25 mouse cellular contexts compared by ENCODE assay signal in genomic region chr2:23565081-23565801, GRCm38 (mm10). TPM values are rescaled to one million over a fixed set of nuclear protein-coding genes. Genes with fewer than 3 reads are reported as not detected.
DNase-seq lines count a peak whose midpoint lies in the region; ATAC-seq and TF ChIP-seq lines count a peak whose summit lies in the region.
"Had no signal": no experiment of that assay in that cellular context is flagged by ENCODE, and none has a peak within 500 bp of the region (broad histone marks: within the 10 kb centered on the region; RNA-seq: fewer than 3 reads in every experiment).

No protein-coding gene starts in this region.

- WGBS in liver, embryonic 11.5 days, result 69% methylated on average over 2 of the region's 2 CpGs
- WGBS in liver, embryonic 16.5 days (ENCODE audit: insufficient replicate concordance), result 34% methylated on average over 2 of the region's 2 CpGs
- WGBS in neural tube, embryonic 15.5 days, result 92% methylated on average over 2 of the region's 2 CpGs
- 89% methylated on average over 2 of the region's 2 CpGs for WGBS in midbrain, embryonic 10.5 days

- peak overlapping the region; percentile 49 for H3K4me2 ChIP-seq in liver, embryonic 11.5 days
- peak overlapping the region; percentile 37 for H3K4me2 ChIP-seq in liver, embryonic 16.5 days (ENCODE audit: low read depth, low read length)
- H3K4me2 ChIP-seq in neural tube, embryonic 15.5 days, result no peak overlapping the region
- H3K4me2 ChIP-seq: heart, embryonic 12.5 days; hindbrain, embryonic 13.5 days; limb, embryonic 12.5 days; midbrain, embryonic 12.5 days; neural tube, embryonic 13.5 days had no signal

- H3K4me1 ChIP-seq in G1E (ENCODE audit: insufficient read depth, low read depth, low read length), result peaks cover 39% of the 10 kb centered on the region
- peaks cover 14% of the 10 kb centered on the region for H3K4me1 ChIP-seq in liver, embryonic 11.5 days (replicated peaks; ENCODE audit: control insufficient read depth, insufficient read depth, low read length)
- H3K4me1 ChIP-seq in liver, embryonic 16.5 days (ENCODE audit: control insufficient read depth, low read depth, low read length), result peaks cover 30% of the 10 kb centered on the region
- peaks cover 7% of the 10 kb centered on the region for H3K4me1 ChIP-seq in neural tube, embryonic 15.5 days
- H3K4me1 ChIP-seq in midbrain, embryonic 10.5 days, result no peaks in the 10 kb centered on the region
- H3K4me1 ChIP-seq: heart, embryonic 12.5 days; midbrain, embryonic 12.5 days had no signal

- no peak overlapping the region for H3K4me3 ChIP-seq in G1E (ENCODE audit: low read depth, low read length)
- no peak overlapping the region for H3K4me3 ChIP-seq in liver, embryonic 11.5 days (ENCODE audit: low read depth, low read length)
- no peak overlapping the region for H3K4me3 ChIP-seq in liver, embryonic 16.5 days (ENCODE audit: low read depth, low read length)
- no peak overlapping the region for H3K4me3 ChIP-seq in neural tube, embryonic 15.5 days (replicated peaks)
- H3K4me3 ChIP-seq in midbrain, embryonic 10.5 days, result no peak overlapping the region
- H3K4me3 ChIP-seq in layer of hippocampus, adult 2 months, result no peak overlapping the region
- H3K4me3 ChIP-seq: heart, adult 2 months; heart, embryonic 12.5 days; hindbrain, embryonic 13.5 days; left cerebral cortex, adult 2 months; limb, embryonic 12.5 days; midbrain, embryonic 12.5 days; neural tube, embryonic 13.5 days had no signal

- H3K27me3 ChIP-seq in G1E (ENCODE audit: insufficient read depth, low read length), result no peaks in the 10 kb centered on the region
- H3K27me3 ChIP-seq in liver, embryonic 11.5 days (replicated peaks; ENCODE audit: control insufficient read depth, insufficient read depth, low read length), result no peaks in the 10 kb centered on the region
- no peaks in the 10 kb centered on the region for H3K27me3 ChIP-seq in liver, embryonic 16.5 days (ENCODE audit: control insufficient read depth, insufficient read depth, low read depth, low read length)
- no peaks in the 10 kb centered on the region for H3K27me3 ChIP-seq in neural tube, embryonic 15.5 days (replicated peaks)
- H3K27me3 ChIP-seq in midbrain, embryonic 10.5 days (ENCODE audit: low read depth, poor library complexity, severe bottlenecking), result no peaks in the 10 kb centered on the region
- H3K27me3 ChIP-seq: heart, embryonic 12.5 days; hindbrain, embryonic 13.5 days; limb, embryonic 12.5 days; midbrain, embryonic 12.5 days; neural tube, embryonic 13.5 days had no signal

- TF ChIP-seq CTCF in G1E (IDR thresholded peaks at IDR 0.05; ENCODE audit: low read depth, low read length), result no peak
- TF ChIP-seq CTCF in layer of hippocampus, adult 2 months (conservative IDR thresholded peaks at IDR 0.05), result no peak

- H3K9ac ChIP-seq in liver, embryonic 11.5 days (ENCODE audit: low read depth, low read length), result no peak overlapping the region
- no peak overlapping the region for H3K9ac ChIP-seq in liver, embryonic 16.5 days (ENCODE audit: low read depth, low read length)
- H3K9ac ChIP-seq in neural tube, embryonic 15.5 days (replicated peaks), result no peak overlapping the region
- H3K9ac ChIP-seq: heart, embryonic 12.5 days; hindbrain, embryonic 13.5 days; limb, embryonic 12.5 days; midbrain, embryonic 12.5 days; neural tube, embryonic 13.5 days had no signal

- peaks cover 22% of the 10 kb centered on the region for H3K36me3 ChIP-seq in G1E (replicated peaks)
- no peaks in the 10 kb centered on the region for H3K36me3 ChIP-seq in liver, embryonic 11.5 days (ENCODE audit: control insufficient read depth, insufficient read depth, low read length)
- no peaks in the 10 kb centered on the region for H3K36me3 ChIP-seq in liver, embryonic 16.5 days (ENCODE audit: control insufficient read depth, insufficient read depth)
- no peaks in the 10 kb centered on the region for H3K36me3 ChIP-seq in neural tube, embryonic 15.5 days
- H3K36me3 ChIP-seq in midbrain, embryonic 10.5 days, result peaks cover 3% of the 10 kb centered on the region; the same call in 1 of the 2 replicates
- H3K36me3 ChIP-seq: hindbrain, embryonic 13.5 days; limb, embryonic 12.5 days; midbrain, embryonic 12.5 days; neural tube, embryonic 13.5 days had no signal

- H3K27ac ChIP-seq in liver, embryonic 11.5 days (ENCODE audit: low read depth, low read length), result peak overlapping the region; percentile 40; the same call in 1 of the 2 replicates
- H3K27ac ChIP-seq in liver, embryonic 16.5 days (ENCODE audit: low read length), result peak overlapping the region; percentile 84
- no peak overlapping the region for H3K27ac ChIP-seq in neural tube, embryonic 15.5 days (replicated peaks)
- H3K27ac ChIP-seq in midbrain, embryonic 10.5 days (replicated peaks), result no peak overlapping the region
- no peak overlapping the region for H3K27ac ChIP-seq in layer of hippocampus, adult 2 months
- H3K27ac ChIP-seq: heart, adult 2 months; hindbrain, embryonic 13.5 days; left cerebral cortex, adult 2 months; limb, embryonic 12.5 days; midbrain, embryonic 12.5 days; neural tube, embryonic 13.5 days had no signal

- ATAC-seq in G1E (ENCODE audit: extremely low read depth, insufficient number of reproducible peaks, low FRiP score, poor library complexity, severe bottlenecking), result 0 out of 2 replicates have a peak, but pooled peaks have one; percentile 29
- ATAC-seq in common myeloid progenitor, adult 5-6 weeks (replicated peaks; ENCODE audit: low read depth, poor library complexity, severe bottlenecking), result peak; percentile 40; the same call in 1 of the 2 replicates
- ATAC-seq in liver, embryonic 11.5 days (replicated peaks; ENCODE audit: low FRiP score), result peak; percentile 75
- ATAC-seq in liver, embryonic 16.5 days (ENCODE audit: low read depth), result peak; percentile 64
- no peak for ATAC-seq in neural tube, embryonic 15.5 days (ENCODE audit: low FRiP score)
- ATAC-seq: forebrain, embryonic 14.5 days; intestine, postnatal 0 days; lung, postnatal 0 days had no signal

- H3K9me3 ChIP-seq in G1E (replicated peaks), result no peaks in the 10 kb centered on the region
- H3K9me3 ChIP-seq in liver, embryonic 11.5 days (ENCODE audit: control insufficient read depth, low read length), result no peaks in the 10 kb centered on the region
- no peaks in the 10 kb centered on the region for H3K9me3 ChIP-seq in liver, embryonic 16.5 days (replicated peaks; ENCODE audit: control insufficient read depth, low read length)
- no peaks in the 10 kb centered on the region for H3K9me3 ChIP-seq in neural tube, embryonic 15.5 days (replicated peaks)
- H3K9me3 ChIP-seq in midbrain, embryonic 10.5 days (replicated peaks), result peaks cover 9% of the 10 kb centered on the region
- H3K9me3 ChIP-seq: heart, embryonic 12.5 days; hindbrain, embryonic 13.5 days; limb, embryonic 12.5 days; midbrain, embryonic 12.5 days; neural tube, embryonic 13.5 days had no signal

- DNase-seq in G1E (ENCODE audit: low spot score), result no peak
- DNase-seq in liver, embryonic 11.5 days (ENCODE audit: low spot score), result no peak
- DNase-seq in adrenal gland, postnatal 36 days, result no peak
- no peak for DNase-seq in midbrain, embryonic 10.5 days (ENCODE audit: low spot score)
- DNase-seq in layer of hippocampus, adult 2 months (ENCODE audit: low spot score in 2 of 2), result no peak
- DNase-seq: adrenal gland, postnatal 25 days; cerebellum, postnatal 10 days; heart, adult 2 months; heart, postnatal 4 days; kidney, adult 9 months; kidney, postnatal 14 days; lung, adult 18-20 months; lung, postnatal 4 days had no signal

RNA-seq across cellular contexts. Expression of gene Spopl, which starts 6.7 kb away (rescaled TPM):
- total RNA-seq in G1E (2014; fragmentation: Nextera tagmentation), result 28.5 and 34.5 TPM in 2 replicates
- total RNA-seq in G1E (2017), result 28.1 and 30.6 TPM in 2 replicates
- 12.2 and 17.1 TPM in 2 replicates for polyA plus RNA-seq in G1E (2012)
- total RNA-seq in common myeloid progenitor, adult 5-6 weeks (2017), result 25.2 and 29.0 TPM in 2 replicates
- 7.8 and 8.6 TPM in 2 replicates for polyA plus RNA-seq in liver, embryonic 11.5 days (2014; fragmentation: Nextera tagmentation; extraction: Ambion mirVana)
- polyA plus RNA-seq in liver, embryonic 16.5 days (2015; fragmentation: Nextera tagmentation; extraction: Ambion mirVana), result 4.7 and 5.0 TPM in 2 replicates
- total RNA-seq in adrenal gland, postnatal 36 days (2021), result 10 to 100 TPM; 17.9 to 21.1 TPM
- 6.5 and 8.9 TPM in 2 replicates for polyA plus RNA-seq in neural tube, embryonic 15.5 days (2015; fragmentation: Nextera tagmentation; extraction: Ambion mirVana)
- 7.3 and 9.9 TPM in 2 replicates for polyA plus RNA-seq in midbrain, embryonic 10.5 days (2016; fragmentation: Nextera tagmentation; extraction: Ambion mirVana)
- total RNA-seq in layer of hippocampus, adult 2 months (2021), result 10 to 100 TPM; 26.3 to 26.7 TPM

Comparison
In these comparisons a context has a peak if more than half of its experiments do, and no peak if none do; other contexts are left out.
1. H3K27ac ChIP-seq: peak in liver, embryonic 11.5 days (single experiment) and liver, embryonic 16.5 days (single experiment); none in neural tube, embryonic 15.5 days (single experiment), midbrain, embryonic 10.5 days (single experiment) and layer of hippocampus, adult 2 months (single experiment).